Mouse (Mus musculus) liver, embryonic 11.5 days (tissue): ENCODE measurements at regions not wholly inside any gene's neighbourhood (a gene's known extent, or its start where the extent isn't known, plus 50 kb on each side); places are given as distances from the start of the nearest gene placed in this dataset.
A peak's percentile ranks its signal among the peaks of the same experiment; 100 is the strongest.

ENCODE experiments used
- ATAC-seq: fragments of 200-750 bp; cut with Nextera tagmentation; replicated peaks from 2 replicates; pipeline ENCODE4 v1.8.0; 2017; ENCODE audit warnings: moderate number of reproducible peaks, mild to moderate bottlenecking, moderate TSS enrichment, moderate library complexity; ENCODE audit not compliant: low FRiP score
- DNase-seq: peaks from one replicate; pipeline ENCODE4 v3.0.0-alpha.2; 2017; ENCODE audit warnings: low spot score
- H3K27ac ChIP-seq: fragments of 300-500 bp; sonication (generic); 2 replicates; pipeline ENCODE4 v1.5.1; 2014; ENCODE audit warnings: mild to moderate bottlenecking, low read depth, low read length, control low read depth
- H3K27me3 ChIP-seq: fragments of 300-500 bp; sonication (generic); replicated peaks from 2 replicates; pipeline ENCODE4 v1.6.1; 2014; ENCODE audit warnings: low read length, mixed read lengths; ENCODE audit not compliant: control insufficient read depth, insufficient read depth
- H3K36me3 ChIP-seq: fragments of 300-500 bp; sonication (generic); 2 replicates; pipeline ENCODE4 v1.6.1; 2014; ENCODE audit warnings: mild to moderate bottlenecking, low read length, moderate library complexity, mixed read lengths; ENCODE audit not compliant: control insufficient read depth, insufficient read depth
- H3K4me1 ChIP-seq: fragments of 300-500 bp; sonication (generic); replicated peaks from 2 replicates; pipeline ENCODE4 v1.6.1; 2014; ENCODE audit warnings: low read length, mixed read lengths; ENCODE audit not compliant: control insufficient read depth, insufficient read depth
- H3K4me2 ChIP-seq: fragments of 300-500 bp; sonication (generic); 2 replicates; pipeline ENCODE4 v1.6.1; 2014; ENCODE audit warnings: mild to moderate bottlenecking, control low read depth, moderate library complexity
- H3K4me3 ChIP-seq: fragments of 300-500 bp; sonication (generic); 2 replicates; pipeline ENCODE4 v1.5.1; 2014; ENCODE audit warnings: low read depth, low read length, control low read depth
- H3K9ac ChIP-seq: fragments of 300-500 bp; sonication (generic); 2 replicates; pipeline ENCODE4 v1.6.1; 2014; ENCODE audit warnings: low read depth, low read length, control low read depth
- H3K9me3 ChIP-seq: fragments of 300-500 bp; sonication (generic); 2 replicates; pipeline ENCODE4 v1.6.1; 2016; ENCODE audit warnings: low read length, inconsistent platforms, mixed read lengths; ENCODE audit not compliant: control insufficient read depth
- WGBS: fragments of 180-500 bp; shearing (Covaris S2); extraction: QIAGEN DNeasy Blood & Tissue Kit; methylation state at CpG from one replicate; pipeline ENCODE4 v1.1.7; 2014; 5-methylcytosine and 5-hydroxymethylcytosine counted together

- Histone ChIP-seq H3K36me3 (no peaks in the 10 kb centered on the region), H3K4me2 (no peak overlapping the region), H3K4me1 (no peaks in the 10 kb centered on the region), H3K4me3 (no peak overlapping the region), H3K27ac (no peak overlapping the region), H3K9ac (no peak overlapping the region), H3K9me3 (no peaks in the 10 kb centered on the region), H3K27me3 (no peaks in the 10 kb centered on the region)
- 47% methylated on average over 4 of the region's 4 CpGs for WGBS
- ATAC-seq (no peak), DNase-seq (no peak)
These were observed 388.4 kb downstream of the Hs3st3b1 start for GRCm38 (mm10) chr11:63533555-63534200.

- Histone ChIP-seq H3K4me2 (no peak overlapping the region), H3K27ac (no peak overlapping the region), H3K27me3 (no peaks in the 10 kb centered on the region), H3K4me3 (no peak overlapping the region), H3K36me3 (no peaks in the 10 kb centered on the region), H3K9ac (no peak overlapping the region), H3K9me3 (no peaks in the 10 kb centered on the region), H3K4me1 (no peaks in the 10 kb centered on the region)
- DNase-seq (no peak), ATAC-seq (no peak)
- WGBS, result 75% methylated on average over 3 of the region's 3 CpGs
These were observed 384.4 kb downstream of the Hs3st3b1 start for GRCm38 (mm10) chr11:63537693-63538092.

GRCm38 (mm10) chr11:63543971-63544696, 378.0 kb downstream of the Hs3st3b1 start:
- H3K4me3 ChIP-seq, result no peak overlapping the region
- H3K4me1 ChIP-seq, result no peaks in the 10 kb centered on the region
- no peaks in the 10 kb centered on the region for H3K36me3 ChIP-seq
- H3K9ac ChIP-seq, result no peak overlapping the region
- H3K27me3 ChIP-seq, result no peaks in the 10 kb centered on the region
- H3K4me2 ChIP-seq, result no peak overlapping the region
- no peak for ATAC-seq
- no peak for DNase-seq
- WGBS, result 61% methylated on average over 7 of the region's 7 CpGs
- no peaks in the 10 kb centered on the region for H3K9me3 ChIP-seq
- no peak overlapping the region for H3K27ac ChIP-seq

GRCm38 (mm10) chr11:63545516-63545915, 376.6 kb downstream of the Hs3st3b1 start:
- no peak for DNase-seq

GRCm38 (mm10) chr11:63560466-63560865, 361.6 kb downstream of the Hs3st3b1 start:
- Histone ChIP-seq H3K4me2 (no peak overlapping the region), H3K4me3 (no peak overlapping the region), H3K4me1 (no peaks in the 10 kb centered on the region), H3K36me3 (no peaks in the 10 kb centered on the region), H3K9me3 (no peaks in the 10 kb centered on the region), H3K27ac (no peak overlapping the region), H3K9ac (no peak overlapping the region), H3K27me3 (no peaks in the 10 kb centered on the region)
- WGBS, result 84% methylated on average over 6 of the region's 6 CpGs
- ATAC-seq (no peak), DNase-seq (no peak)

More at GRCm38 (mm10) chr11:63545516-63545915, 376.6 kb downstream of the Hs3st3b1 start:
- peak overlapping the region; percentile 21 for H3K27ac ChIP-seq
- WGBS, result 19% methylated on average over 7 of the region's 7 CpGs
- H3K9ac ChIP-seq, result no peak overlapping the region
- no peaks in the 10 kb centered on the region for H3K27me3 ChIP-seq
- H3K9me3 ChIP-seq, result no peaks in the 10 kb centered on the region; the same call in 1 of the 2 replicates
- no peak for ATAC-seq
- H3K4me2 ChIP-seq, result no peak overlapping the region
- no peak overlapping the region for H3K4me3 ChIP-seq
- H3K36me3 ChIP-seq, result no peaks in the 10 kb centered on the region
- no peaks in the 10 kb centered on the region for H3K4me1 ChIP-seq

- Histone ChIP-seq H3K27me3 (no peaks in the 10 kb centered on the region), H3K4me2 (no peak overlapping the region), H3K9me3 (no peaks in the 10 kb centered on the region), H3K4me3 (no peak overlapping the region), H3K4me1 (no peaks in the 10 kb centered on the region), H3K9ac (no peak overlapping the region), H3K36me3 (no peaks in the 10 kb centered on the region), H3K27ac (no peak overlapping the region)
- ATAC-seq, result no peak
- 53% methylated on average over 2 of the region's 2 CpGs for WGBS
- DNase-seq, result no peak
These were observed 359.4 kb downstream of the Hs3st3b1 start for GRCm38 (mm10) chr11:63562696-63563095.

GRCm38 (mm10) chr11:63565471-63566232, 356.4 kb downstream of the Hs3st3b1 start:
- DNase-seq (no peak), ATAC-seq (no peak)
- Histone ChIP-seq H3K9ac (no peak overlapping the region), H3K4me2 (no peak overlapping the region), H3K4me3 (no peak overlapping the region), H3K9me3 (no peaks in the 10 kb centered on the region), H3K36me3 (no peaks in the 10 kb centered on the region), H3K27ac (no peak overlapping the region), H3K4me1 (no peaks in the 10 kb centered on the region; the same call in 1 of the 2 replicates), H3K27me3 (no peaks in the 10 kb centered on the region)
- 68% methylated on average over 8 of the region's 8 CpGs for WGBS

GRCm38 (mm10) chr11:63569785-63570479, 352.2 kb downstream of the Hs3st3b1 start:
- H3K36me3 ChIP-seq, result no peaks in the 10 kb centered on the region
- no peak overlapping the region for H3K27ac ChIP-seq
- H3K4me2 ChIP-seq, result no peak overlapping the region
- no peaks in the 10 kb centered on the region; the same call in 1 of the 2 replicates for H3K4me1 ChIP-seq
- no peaks in the 10 kb centered on the region for H3K27me3 ChIP-seq
- no peak overlapping the region for H3K4me3 ChIP-seq
- no peak for DNase-seq
- no peaks in the 10 kb centered on the region for H3K9me3 ChIP-seq
- H3K9ac ChIP-seq, result no peak overlapping the region
- 49% methylated on average over 15 of the region's 15 CpGs for WGBS
- ATAC-seq, result no peak
